Mouse (Mus musculus) heart, adult 8-10 months (tissue): ENCODE measurements around the gene Arl14. TPM values are rescaled to one million over a fixed set of nuclear protein-coding genes. Genes with fewer than 3 reads are reported as not detected.
"Not testable (repeated sequence)": the region's sequence is repeated elsewhere in the genome, so short reads cannot be mapped to it uniquely, and the experiment has no call there.

Source experiments
- DNase-seq: peaks from one replicate; pipeline ENCODE4 v3.0.0; 2022; ENCODE audit warnings: low spot score
- total RNA-seq, 4 experiments: library from RNA; stranded (reverse); gene quantifications; 2 replicates each; pipeline ENCODE4 v1.2.4; 2022

The Arl14 gene
- total RNA-seq, 4 experiments from 2014 or later = not detected

GRCm38 (mm10) chr3:69213465-69213864 is 8.8 kb upstream of the Arl14 start:
- DNase-seq = no peak

GRCm38 (mm10) chr3:69214566-69214965 is 7.7 kb upstream of the Arl14 start:
- no peak for DNase-seq

- DNase-seq = no peak
These were observed 282 bp downstream of the Arl14 start for GRCm38 (mm10) chr3:69222502-69222900.

- no peak for DNase-seq
These were observed 768 bp downstream of the Arl14 start for GRCm38 (mm10) chr3:69222987-69223386.

GRCm38 (mm10) chr3:69223666-69224065 is 1.4 kb downstream of the Arl14 start:
- no peak for DNase-seq

GRCm38 (mm10) chr3:69225019-69225418 is 2.8 kb downstream of the Arl14 start:
- DNase-seq = no peak

- DNase-seq = no peak
These were observed 4.3 kb downstream of the Arl14 start for GRCm38 (mm10) chr3:69226496-69226895.

- DNase-seq = no peak
These were observed 5.8 kb downstream of the Arl14 start for GRCm38 (mm10) chr3:69228002-69228401.

- DNase-seq = no peak
These were observed 9.4 kb downstream of the Arl14 start for GRCm38 (mm10) chr3:69231522-69232138.

- not testable (repeated sequence) for DNase-seq
These were observed 11.5 kb downstream of the Arl14 start for GRCm38 (mm10) chr3:69233552-69234189.

- DNase-seq = no peak
These were observed 12.3 kb downstream of the Arl14 start for GRCm38 (mm10) chr3:69234525-69234924.

GRCm38 (mm10) chr3:69235806-69236205 is 13.6 kb downstream of the Arl14 start:
- no peak for DNase-seq

- DNase-seq = no peak
These were observed 14.3 kb downstream of the Arl14 start for GRCm38 (mm10) chr3:69236491-69236890.

GRCm38 (mm10) chr3:69238141-69238851 is 16.1 kb downstream of the Arl14 start:
- peak; percentile 37 for DNase-seq

GRCm38 (mm10) chr3:69239246-69239645 is 17.0 kb downstream of the Arl14 start:
- DNase-seq = no peak

GRCm38 (mm10) chr3:69241020-69241419 is 18.8 kb downstream of the Arl14 start:
- DNase-seq = no peak

GRCm38 (mm10) chr3:69253096-69253866 is 31.1 kb downstream of the Arl14 start:
- no peak for DNase-seq

GRCm38 (mm10) chr3:69254676-69255075 is 32.5 kb downstream of the Arl14 start:
- DNase-seq = no peak

- DNase-seq = peak; percentile 50
These were observed 35.0 kb downstream of the Arl14 start for GRCm38 (mm10) chr3:69257049-69257699.

- DNase-seq = no peak
These were observed 40.9 kb downstream of the Arl14 start for GRCm38 (mm10) chr3:69263010-69263643.

- DNase-seq = not testable (repeated sequence)
These were observed 42.1 kb downstream of the Arl14 start for GRCm38 (mm10) chr3:69264299-69264698.
